Mouse (Mus musculus) hindbrain, embryonic 13.5 days (tissue): ENCODE measurements at regions not wholly inside any gene's neighbourhood (a gene's known extent, or its start where the extent isn't known, plus 50 kb on each side); places are given as distances from the start of the nearest gene placed in this dataset.

Source experiments
- ATAC-seq: fragments of 200-750 bp; cut with Nextera tagmentation; 2 replicates; pipeline ENCODE4 v1.8.0; 2017; ENCODE audit warnings: moderate TSS enrichment; ENCODE audit not compliant: low FRiP score
- H3K27ac ChIP-seq: fragments of 300-500 bp; sonication (generic); 2 replicates; pipeline ENCODE4 v1.5.1; 2015; ENCODE audit warnings: inconsistent platforms, mild to moderate bottlenecking, moderate library complexity
- H3K27me3 ChIP-seq: fragments of 300-500 bp; sonication (generic); 2 replicates; pipeline ENCODE4 v1.6.1; 2015; ENCODE audit warnings: mild to moderate bottlenecking, inconsistent platforms
- H3K36me3 ChIP-seq: fragments of 300-500 bp; sonication (generic); 2 replicates; pipeline ENCODE4 v1.6.1; 2015; ENCODE audit warnings: mild to moderate bottlenecking, inconsistent platforms
- H3K4me1 ChIP-seq: fragments of 300-500 bp; sonication (generic); replicated peaks from 2 replicates; pipeline ENCODE4 v1.6.1; 2015; ENCODE audit warnings: inconsistent platforms
- H3K4me2 ChIP-seq: fragments of 300-500 bp; sonication (generic); 2 replicates; pipeline ENCODE4 v1.6.1; 2015; ENCODE audit warnings: inconsistent platforms, mild to moderate bottlenecking, moderate library complexity
- H3K4me3 ChIP-seq: fragments of 300-500 bp; sonication (generic); 2 replicates; pipeline ENCODE4 v1.5.1; 2015; ENCODE audit warnings: mild to moderate bottlenecking, inconsistent platforms
- H3K9ac ChIP-seq: fragments of 300-500 bp; sonication (generic); 2 replicates; pipeline ENCODE4 v1.6.1; 2015; ENCODE audit warnings: mild to moderate bottlenecking, inconsistent platforms
- H3K9me3 ChIP-seq: fragments of 300-500 bp; sonication (generic); 2 replicates; pipeline ENCODE4 v1.6.1; 2016; ENCODE audit warnings: inconsistent platforms
- WGBS: fragments of 180-500 bp; shearing (Covaris S2); methylation state at CpG from one replicate; pipeline ENCODE4 v1.1.7; 2015; 5-methylcytosine and 5-hydroxymethylcytosine counted together

DNA sequence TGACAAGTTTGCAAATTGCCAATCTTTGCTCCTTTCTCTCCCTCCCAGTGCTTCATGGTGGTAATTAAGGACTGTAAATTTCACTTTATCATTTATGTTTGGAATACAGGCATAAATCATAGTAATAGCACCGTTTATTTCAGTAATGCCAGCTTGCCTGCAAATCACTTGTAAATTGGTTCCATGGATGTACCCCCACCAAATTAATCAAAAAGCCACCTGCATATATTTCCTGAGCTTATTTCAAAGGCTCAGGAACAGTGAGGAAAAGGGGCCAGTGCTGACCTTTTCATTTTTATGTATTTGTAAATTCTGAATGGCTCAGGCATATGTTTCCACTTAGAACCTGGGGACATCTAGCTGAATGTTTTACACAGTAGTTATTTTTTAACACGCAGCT is 115.0 kb downstream of the D3Ertd751e start:
- 70% methylated on average over 2 of the region's 2 CpGs for WGBS
- ATAC-seq: no peak
- Histone ChIP-seq H3K36me3 (no peaks in the 10 kb centered on the region), H3K27me3 (no peaks in the 10 kb centered on the region), H3K27ac (no peak overlapping the region), H3K9me3 (no peaks in the 10 kb centered on the region), H3K4me2 (no peak overlapping the region), H3K9ac (no peak overlapping the region), H3K4me3 (no peak overlapping the region), H3K4me1 (no peaks in the 10 kb centered on the region)

DNA sequence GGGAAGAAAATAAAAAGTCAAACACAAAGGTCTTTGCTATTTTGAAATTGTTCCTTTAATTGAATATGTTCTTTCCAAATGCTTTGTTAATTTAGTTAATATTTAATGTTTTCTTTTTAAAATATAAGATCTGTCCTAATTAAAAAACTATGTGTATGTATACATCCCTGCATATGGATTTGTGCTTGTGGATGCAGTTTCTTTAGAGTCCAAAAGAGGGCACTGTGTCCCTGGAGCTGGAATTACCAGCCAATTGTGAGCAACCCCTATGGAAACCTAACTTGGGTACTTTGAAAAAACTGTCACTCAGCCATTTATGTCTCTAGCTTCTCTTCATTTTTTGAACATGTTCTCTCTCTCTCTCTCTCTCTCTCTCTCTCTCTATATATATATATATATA is 120.3 kb downstream of the D3Ertd751e start:
- no peak overlapping the region for H3K4me2 ChIP-seq
- H3K27ac ChIP-seq: no peak overlapping the region
- H3K9me3 ChIP-seq: no peaks in the 10 kb centered on the region
- ATAC-seq: no peak
- no peaks in the 10 kb centered on the region for H3K4me1 ChIP-seq
- no peaks in the 10 kb centered on the region for H3K27me3 ChIP-seq
- H3K4me3 ChIP-seq: no peak overlapping the region
- H3K9ac ChIP-seq: no peak overlapping the region
- H3K36me3 ChIP-seq: no peaks in the 10 kb centered on the region

DNA sequence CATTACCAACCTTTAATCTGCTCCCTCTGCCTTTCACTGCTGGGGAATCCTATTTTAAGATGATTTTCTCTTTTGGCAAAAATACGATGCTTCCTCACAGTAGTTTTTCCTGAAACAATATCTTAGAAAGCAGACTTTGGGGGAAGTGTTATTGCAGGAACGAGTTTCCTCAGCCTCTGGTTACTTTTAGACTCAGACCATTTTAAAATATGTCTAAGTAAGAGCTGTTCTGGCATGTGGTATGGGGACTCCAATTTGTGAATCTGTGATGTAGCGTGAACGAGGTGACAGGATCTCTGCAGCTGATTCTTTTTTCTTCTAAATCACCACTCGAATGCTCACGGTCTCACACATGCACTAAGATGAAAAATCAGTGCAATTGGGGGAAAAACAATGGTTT is 166.5 kb downstream of the D3Ertd751e start:
- no peak for ATAC-seq
- H3K4me2 ChIP-seq: no peak overlapping the region
- no peaks in the 10 kb centered on the region for H3K27me3 ChIP-seq
- H3K9me3 ChIP-seq: no peaks in the 10 kb centered on the region
- H3K4me1 ChIP-seq: no peaks in the 10 kb centered on the region
- 79% methylated on average over 6 of the region's 6 CpGs for WGBS
- no peak overlapping the region for H3K9ac ChIP-seq
- no peaks in the 10 kb centered on the region for H3K36me3 ChIP-seq
- H3K27ac ChIP-seq: no peak overlapping the region
- H3K4me3 ChIP-seq: no peak overlapping the region

DNA sequence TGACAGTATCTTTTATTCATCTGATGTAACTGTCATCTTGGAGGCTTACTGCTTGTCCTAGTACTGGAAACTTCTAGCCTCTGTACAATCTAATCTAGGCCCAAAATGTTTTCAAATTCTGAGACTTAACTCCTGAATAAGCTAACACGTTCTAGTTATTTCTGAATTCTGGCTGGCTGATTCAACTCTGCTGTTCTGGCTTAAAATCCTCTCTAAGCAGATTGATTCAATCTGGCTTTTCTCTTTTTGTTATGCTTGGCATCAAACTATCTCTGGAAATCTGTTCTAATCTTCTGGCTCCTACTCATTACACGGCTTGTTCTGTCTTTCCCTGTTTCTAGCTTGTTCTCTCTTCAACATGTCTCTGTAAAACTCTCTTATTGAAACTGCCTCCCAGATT is 170.8 kb downstream of the D3Ertd751e start:
- WGBS: 90% methylated on average over 2 of the region's 2 CpGs
- H3K27me3 ChIP-seq: no peaks in the 10 kb centered on the region
- no peak overlapping the region for H3K4me3 ChIP-seq
- H3K9me3 ChIP-seq: no peaks in the 10 kb centered on the region
- H3K9ac ChIP-seq: no peak overlapping the region
- H3K36me3 ChIP-seq: no peaks in the 10 kb centered on the region
- H3K4me1 ChIP-seq: no peaks in the 10 kb centered on the region
- no peak overlapping the region for H3K27ac ChIP-seq
- no peak overlapping the region for H3K4me2 ChIP-seq
- ATAC-seq: no peak

DNA sequence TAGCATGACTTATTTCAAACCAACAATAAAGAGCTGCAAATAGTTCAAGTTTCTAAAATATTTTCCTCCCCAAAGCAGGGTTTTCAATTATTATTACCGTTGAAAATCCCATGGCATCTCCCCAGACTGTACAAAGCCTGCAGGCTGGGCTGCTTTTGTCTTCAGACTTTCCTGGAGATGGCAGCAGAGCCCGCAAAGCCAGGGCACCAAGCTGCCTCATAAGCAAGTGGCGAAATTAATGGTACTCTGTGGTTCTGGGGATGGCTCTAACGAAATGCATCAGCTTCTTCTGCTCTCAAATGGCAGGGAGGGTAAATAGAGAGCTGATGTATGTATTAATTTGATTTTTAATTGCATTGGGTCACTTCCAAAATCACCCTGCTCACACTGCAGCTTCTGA is 197.4 kb downstream of the D3Ertd751e start:
- H3K27me3 ChIP-seq: no peaks in the 10 kb centered on the region
- no peak overlapping the region for H3K27ac ChIP-seq
- H3K4me3 ChIP-seq: no peak overlapping the region
- H3K9ac ChIP-seq: no peak overlapping the region
- H3K9me3 ChIP-seq: no peaks in the 10 kb centered on the region
- H3K4me1 ChIP-seq: peaks cover 8% of the 10 kb centered on the region
- ATAC-seq: peak; percentile 85; the same call in 1 of the 2 replicates
- H3K4me2 ChIP-seq: no peak overlapping the region
- WGBS: 50% methylated on average over 4 of the region's 4 CpGs
- H3K36me3 ChIP-seq: no peaks in the 10 kb centered on the region

DNA sequence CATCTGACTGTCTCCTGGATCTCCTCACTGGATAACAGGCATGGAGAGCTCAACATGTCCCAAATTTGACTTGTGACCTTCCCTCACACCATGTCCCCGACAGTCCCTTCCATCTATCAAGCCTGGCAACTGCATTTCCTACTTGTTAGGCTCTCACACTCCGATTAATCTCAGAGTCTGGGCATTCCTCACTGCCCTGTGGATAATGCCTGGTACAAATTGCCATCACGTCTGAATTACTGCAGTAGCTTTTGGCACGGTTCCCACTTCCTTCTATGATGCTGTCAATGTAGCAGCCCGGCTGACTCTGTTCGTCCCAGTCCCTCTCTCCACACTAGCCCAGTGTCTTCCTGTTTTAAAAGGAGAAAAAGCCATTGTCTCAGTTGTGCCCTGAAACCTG is 200.6 kb downstream of the D3Ertd751e start:
- no peak overlapping the region for H3K9ac ChIP-seq
- peak; percentile 81 for ATAC-seq
- no peak overlapping the region for H3K4me3 ChIP-seq
- WGBS: 32% methylated on average over 6 of the region's 6 CpGs
- H3K36me3 ChIP-seq: no peaks in the 10 kb centered on the region
- H3K4me1 ChIP-seq: peaks cover 13% of the 10 kb centered on the region
- H3K27ac ChIP-seq: no peak overlapping the region
- no peaks in the 10 kb centered on the region for H3K27me3 ChIP-seq
- H3K4me2 ChIP-seq: no peak overlapping the region
- H3K9me3 ChIP-seq: no peaks in the 10 kb centered on the region

DNA sequence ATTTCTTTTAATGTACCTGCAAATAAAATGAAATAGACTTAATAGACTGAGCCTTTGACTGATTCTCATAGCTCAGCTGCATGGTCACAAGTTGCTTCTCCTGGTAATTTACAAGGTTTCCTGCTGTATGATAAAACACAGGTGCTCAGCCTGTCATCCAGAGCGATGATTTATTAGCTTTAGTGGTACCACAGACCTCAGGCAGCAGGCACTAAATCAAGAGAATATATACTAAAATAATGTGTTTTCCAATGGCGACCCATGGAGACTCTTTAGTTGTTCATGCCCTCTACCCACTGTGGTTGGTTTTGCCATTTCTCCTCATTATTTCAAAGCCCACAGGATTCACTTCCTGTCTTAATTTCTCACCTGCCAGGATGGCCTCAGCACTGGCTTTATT is 207.0 kb downstream of the D3Ertd751e start:
- Histone ChIP-seq H3K4me3 (no peak overlapping the region), H3K4me2 (no peak overlapping the region), H3K4me1 (peaks cover 4% of the 10 kb centered on the region), H3K27ac (no peak overlapping the region), H3K9ac (no peak overlapping the region), H3K36me3 (no peaks in the 10 kb centered on the region), H3K27me3 (no peaks in the 10 kb centered on the region), H3K9me3 (no peaks in the 10 kb centered on the region)
- ATAC-seq: no peak
- WGBS: 79% methylated on average over 2 of the region's 2 CpGs

DNA sequence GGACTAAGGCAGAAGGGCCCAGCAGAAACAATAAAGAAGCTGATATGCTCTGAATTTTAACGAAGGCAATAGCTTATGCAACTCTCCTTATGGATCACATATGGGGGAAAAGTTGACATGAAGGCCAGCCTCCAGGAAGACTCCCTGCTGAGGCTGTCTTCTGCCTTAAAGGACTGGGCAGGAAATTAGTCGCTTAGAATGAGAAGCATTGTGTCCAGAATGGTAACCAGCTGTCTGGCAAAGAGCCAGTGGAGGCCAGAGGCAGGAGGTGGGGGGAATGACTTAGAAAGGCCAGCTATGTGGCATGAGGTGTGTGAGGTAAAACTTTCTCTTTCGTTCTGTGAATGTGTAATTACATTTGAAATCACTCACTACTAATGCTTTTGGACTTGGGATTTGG is 215.0 kb downstream of the D3Ertd751e start:
- H3K36me3 ChIP-seq: no peaks in the 10 kb centered on the region
- H3K27me3 ChIP-seq: no peaks in the 10 kb centered on the region
- H3K4me2 ChIP-seq: no peak overlapping the region
- H3K4me3 ChIP-seq: no peak overlapping the region
- no peak overlapping the region for H3K27ac ChIP-seq
- 46% methylated on average over 3 of the region's 3 CpGs for WGBS
- ATAC-seq: no peak
- no peaks in the 10 kb centered on the region for H3K9me3 ChIP-seq
- H3K9ac ChIP-seq: no peak overlapping the region
- peaks cover 3% of the 10 kb centered on the region for H3K4me1 ChIP-seq

DNA sequence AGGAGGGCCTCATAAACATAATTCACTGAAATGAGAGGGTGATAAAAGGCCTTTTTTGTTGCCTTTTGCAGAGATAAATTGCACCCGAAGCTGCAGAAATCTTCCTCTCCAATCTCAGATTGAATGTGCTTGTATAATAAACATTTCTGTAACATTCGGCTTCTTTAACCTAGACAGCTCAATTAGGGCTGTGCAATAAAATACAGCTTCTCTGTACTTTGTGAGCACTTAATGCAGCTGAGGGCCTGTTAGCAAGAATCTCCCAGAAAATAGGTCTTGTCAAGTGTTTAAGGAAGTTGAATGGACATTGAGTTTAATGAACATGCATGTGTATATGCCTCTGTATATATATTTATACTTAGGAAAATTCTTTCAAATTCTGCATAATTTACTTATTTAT is 217.8 kb downstream of the D3Ertd751e start:
- Histone ChIP-seq H3K27ac (no peak overlapping the region), H3K36me3 (no peaks in the 10 kb centered on the region), H3K9me3 (no peaks in the 10 kb centered on the region), H3K27me3 (no peaks in the 10 kb centered on the region), H3K9ac (no peak overlapping the region), H3K4me1 (peaks cover 3% of the 10 kb centered on the region), H3K4me3 (no peak overlapping the region), H3K4me2 (no peak overlapping the region)
- no peak for ATAC-seq
- 84% methylated on average over 2 of the region's 2 CpGs for whole genome bisulfite sequencing

DNA sequence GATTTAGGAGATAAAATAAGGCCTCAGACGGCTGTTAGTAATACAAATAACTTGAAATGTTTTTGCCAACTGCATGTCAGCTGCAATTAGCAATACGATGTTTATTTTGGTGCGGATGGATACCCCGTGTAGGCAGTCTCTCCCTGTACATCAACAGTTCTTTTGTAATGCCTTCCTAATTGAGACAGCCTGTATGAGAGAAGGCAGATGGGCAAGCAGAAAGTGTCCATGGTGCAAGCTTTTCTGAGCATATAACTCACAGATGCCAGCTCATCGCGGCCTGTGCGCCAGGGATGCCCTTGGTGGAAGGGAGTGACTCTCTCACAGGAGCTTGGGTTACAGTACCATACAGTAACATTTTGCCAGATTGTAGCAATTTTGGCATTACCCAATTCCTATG is 220.5 kb downstream of the D3Ertd751e start:
- no peak overlapping the region for H3K9ac ChIP-seq
- ATAC-seq: no peak
- no peaks in the 10 kb centered on the region for H3K9me3 ChIP-seq
- H3K27me3 ChIP-seq: no peaks in the 10 kb centered on the region
- WGBS: 85% methylated on average over 7 of the region's 7 CpGs
- H3K27ac ChIP-seq: no peak overlapping the region
- H3K36me3 ChIP-seq: no peaks in the 10 kb centered on the region
- H3K4me1 ChIP-seq: peaks cover 3% of the 10 kb centered on the region; the same call in 1 of the 2 replicates
- no peak overlapping the region for H3K4me3 ChIP-seq
- H3K4me2 ChIP-seq: no peak overlapping the region

DNA sequence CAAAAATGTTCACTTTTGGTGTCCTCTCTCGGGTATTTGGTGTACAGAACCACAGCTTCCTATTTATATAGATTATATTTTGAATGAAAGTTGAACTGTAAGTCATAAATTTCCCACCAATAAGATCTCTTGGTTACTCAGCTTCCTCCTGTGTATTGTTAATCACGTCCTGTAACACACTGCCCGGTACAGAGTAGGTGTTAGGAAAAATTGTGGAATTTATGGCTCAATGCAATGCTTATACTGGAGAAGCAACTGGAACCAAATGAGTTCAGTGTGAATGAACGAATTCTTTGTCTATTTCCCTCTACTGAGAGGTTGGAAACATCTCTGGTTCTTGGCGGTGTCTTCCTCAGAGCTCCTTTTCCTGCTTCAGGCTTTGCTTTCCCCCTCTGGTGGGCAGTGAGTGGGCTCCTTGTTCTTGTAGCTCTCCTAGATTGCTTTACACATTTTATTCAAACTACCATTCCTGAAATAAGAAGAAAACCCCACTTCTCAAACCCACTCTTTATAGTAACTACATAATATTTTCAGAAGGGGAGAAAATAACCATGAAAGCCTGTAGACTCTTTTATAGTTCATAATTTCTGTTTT is 264.4 kb downstream of the D3Ertd751e start:
- Histone ChIP-seq H3K9me3 (no peaks in the 10 kb centered on the region), H3K9ac (no peak overlapping the region), H3K4me2 (no peak overlapping the region), H3K27me3 (no peaks in the 10 kb centered on the region), H3K4me1 (no peaks in the 10 kb centered on the region), H3K36me3 (no peaks in the 10 kb centered on the region), H3K4me3 (no peak overlapping the region), H3K27ac (no peak overlapping the region)
- no peak for ATAC-seq
- WGBS: 79% methylated on average over 5 of the region's 5 CpGs

DNA sequence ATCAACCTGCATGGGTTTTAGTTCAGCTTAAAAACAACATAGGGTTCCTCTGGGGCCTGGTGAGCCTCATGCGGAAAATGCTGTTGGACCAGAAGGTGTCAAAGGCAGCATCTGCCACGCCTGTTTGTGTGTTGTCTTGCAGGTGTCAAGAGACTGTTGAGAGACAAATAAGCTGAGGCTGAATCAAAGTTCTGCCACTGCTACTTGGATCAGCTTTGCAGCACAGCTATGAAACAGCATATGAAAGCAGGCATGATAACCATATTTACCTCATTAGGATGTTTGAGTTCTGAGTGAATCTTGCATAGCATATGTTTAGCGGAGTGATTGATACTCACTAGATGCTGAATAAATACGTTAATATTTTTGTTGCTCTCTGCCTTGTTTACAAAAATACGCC is 280.8 kb downstream of the D3Ertd751e start:
- Histone ChIP-seq H3K9me3 (no peaks in the 10 kb centered on the region), H3K4me3 (no peak overlapping the region), H3K27me3 (no peaks in the 10 kb centered on the region), H3K27ac (no peak overlapping the region), H3K4me2 (no peak overlapping the region), H3K9ac (no peak overlapping the region), H3K36me3 (no peaks in the 10 kb centered on the region), H3K4me1 (0 out of 2 replicates have a peak, but pooled peaks cover 3% of the 10 kb centered on the region)
- 91% methylated on average over 5 of the region's 5 CpGs for WGBS
- no peak for ATAC-seq

DNA sequence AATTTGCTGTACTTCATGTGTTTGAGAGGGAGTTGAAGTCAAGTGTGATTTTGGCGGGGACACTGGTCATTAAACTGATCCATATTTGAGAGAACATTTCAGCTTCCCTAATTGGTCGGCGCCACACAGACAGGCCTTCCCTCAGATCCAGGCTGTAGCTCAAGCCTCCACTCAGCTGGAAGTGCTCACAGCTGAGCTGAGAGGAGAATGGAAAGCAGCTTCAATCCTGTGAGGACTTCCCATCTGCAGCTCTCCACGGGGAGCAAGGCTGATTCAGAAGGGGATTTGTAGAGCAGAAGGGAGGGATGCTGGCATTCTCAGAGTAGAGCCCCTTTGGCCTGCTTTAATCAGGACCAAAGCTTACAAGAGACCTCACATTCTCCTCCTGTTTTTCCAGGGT is 297.2 kb downstream of the D3Ertd751e start:
- H3K9me3 ChIP-seq: no peaks in the 10 kb centered on the region

More for the DNA sequence above, 297.2 kb downstream of the D3Ertd751e start:
- Histone ChIP-seq H3K4me3 (no peak overlapping the region), H3K36me3 (no peaks in the 10 kb centered on the region), H3K4me2 (no peak overlapping the region), H3K9ac (no peak overlapping the region), H3K27ac (no peak overlapping the region), H3K27me3 (no peaks in the 10 kb centered on the region), H3K4me1 (0 out of 2 replicates have a peak, but pooled peaks cover 3% of the 10 kb centered on the region)
- 30% methylated on average over 4 of the region's 4 CpGs for WGBS
- no peak for ATAC-seq
